In genomic region chr5:92954323-92954722, GRCm38 (mm10) we compare ENCODE assay signal across 9 mouse cellular contexts.
A peak's percentile ranks its signal among the peaks of the same experiment; 100 is the strongest.
DNase-seq lines count a peak whose midpoint lies in the region; ATAC-seq lines count a peak whose summit lies in the region.
"Had no signal": no experiment of that assay in that cellular context is flagged by ENCODE, and none has a peak within 500 bp of the region (broad histone marks: within the 10 kb centered on the region; RNA-seq: fewer than 3 reads in every experiment).

No protein-coding gene starts in this region.

- H3K9me3 ChIP-seq in hindbrain, embryonic 13.5 days = no peaks in the 10 kb centered on the region
- H3K9me3 ChIP-seq: limb, embryonic 15.5 days had no signal

- H3K4me2 ChIP-seq in hindbrain, embryonic 13.5 days = no peak overlapping the region
- H3K4me2 ChIP-seq: limb, embryonic 15.5 days had no signal

- 30% methylated on average over 10 of the region's 10 CpGs for WGBS in hindbrain, embryonic 13.5 days

- peak; percentile 44; the same call in 1 of the 2 replicates for ATAC-seq in hindbrain, embryonic 13.5 days (ENCODE audit: low FRiP score)
- ATAC-seq in erythroblast, adult 5-6 weeks (replicated peaks; ENCODE audit: low FRiP score, poor library complexity, severe bottlenecking) = no peak

- H3K36me3 ChIP-seq in hindbrain, embryonic 13.5 days = peaks cover 34% of the 10 kb centered on the region

- H3K27ac ChIP-seq in hindbrain, embryonic 13.5 days = no peak overlapping the region
- H3K27ac ChIP-seq: limb, embryonic 15.5 days had no signal

- no peaks in the 10 kb centered on the region for H3K27me3 ChIP-seq in hindbrain, embryonic 13.5 days
- H3K27me3 ChIP-seq: limb, embryonic 15.5 days had no signal

- H3K9ac ChIP-seq in hindbrain, embryonic 13.5 days = no peak overlapping the region; the same call in 1 of the 2 replicates
- H3K9ac ChIP-seq: limb, embryonic 15.5 days had no signal

- H3K4me1 ChIP-seq in hindbrain, embryonic 13.5 days (replicated peaks) = peaks cover 2% of the 10 kb centered on the region; the same call in 1 of the 2 replicates

- peak; percentile 67 to 69 for DNase-seq in adrenal gland, adult 18-20 months (ENCODE audit: low spot score in 2 of 2)
- DNase-seq in cerebellum, adult 9-10 months = peak; percentile 81
- peak; percentile 81 to 85 for DNase-seq in frontal cortex, postnatal 14 days (ENCODE audit: low spot score in 2 of 2)
- DNase-seq in layer of hippocampus, adult 9-10 months (ENCODE audit: low spot score) = peak; percentile 67
- DNase-seq in lung, postnatal 14 days = peak; percentile 82
- peak; percentile 91 to 92 for DNase-seq in right cerebral cortex, postnatal 10 days (ENCODE audit: low spot score in 2 of 2)

- H3K4me3 ChIP-seq in hindbrain, embryonic 13.5 days = no peak overlapping the region
- H3K4me3 ChIP-seq: limb, embryonic 15.5 days had no signal
